In the genomic region with DNA sequence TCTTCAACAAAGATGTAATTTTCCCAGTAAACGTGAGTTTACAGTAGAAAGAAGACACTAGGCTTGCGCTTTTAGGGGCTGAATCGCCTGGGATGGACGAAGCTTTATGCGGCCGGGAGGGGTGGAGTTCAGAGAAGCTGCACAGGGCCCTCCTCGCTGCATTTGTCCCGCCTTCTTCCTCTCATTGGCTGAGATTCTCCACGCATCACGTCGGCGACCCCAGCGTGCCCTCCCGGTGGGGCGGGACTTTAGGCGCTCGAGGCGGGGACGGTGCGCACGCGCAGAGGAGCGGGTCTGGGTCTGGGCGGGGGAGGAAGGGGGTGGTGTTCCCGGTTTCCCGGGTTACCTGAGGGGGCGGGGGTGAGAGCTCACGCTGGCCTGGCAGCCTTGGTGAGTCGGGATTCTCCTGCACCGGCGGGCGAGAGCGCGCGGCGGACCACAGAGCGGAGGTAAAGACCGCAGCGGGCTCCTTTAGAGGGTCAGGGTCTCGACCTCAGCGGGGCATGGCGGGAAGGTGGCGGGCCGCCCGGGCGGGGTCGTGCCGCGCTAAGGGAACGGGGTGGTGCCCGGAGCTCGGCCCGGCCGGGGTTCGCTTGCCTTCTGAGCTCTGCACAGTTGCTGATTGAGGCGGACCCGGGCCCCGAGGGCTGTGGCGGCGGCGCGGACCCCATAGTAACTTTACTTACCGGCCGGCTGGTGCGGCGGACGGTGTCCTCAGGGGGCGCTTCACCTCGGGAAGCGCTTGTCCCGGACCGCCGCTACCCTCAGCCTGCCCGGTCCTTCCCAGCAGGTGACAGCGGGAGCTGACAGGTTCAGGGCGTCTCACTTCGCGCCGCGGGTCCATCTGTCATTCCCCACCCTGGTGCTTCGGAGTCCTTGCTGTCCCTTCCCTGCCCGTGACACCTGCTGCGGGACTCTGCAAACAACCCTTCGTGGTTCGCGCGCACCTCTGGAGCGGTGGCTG, we compare ENCODE assay signal across 8 mouse cellular contexts. TPM values are rescaled to one million over a fixed set of nuclear protein-coding genes. Genes with fewer than 3 reads are reported as not detected.
A peak's percentile ranks its signal among the peaks of the same experiment; 100 is the strongest.
DNase-seq lines count a peak whose midpoint lies in the region; ATAC-seq and TF ChIP-seq lines count a peak whose summit lies in the region.

A gene (plus strand): TSS at position 350 of the 964 bp plus-strand sequence.

- H3K36me3 ChIP-seq in G1E (replicated peaks), result no peaks in the 10 kb centered on the region
- H3K36me3 ChIP-seq in forebrain, postnatal 0 days (ENCODE audit: insufficient read depth), result no peaks in the 10 kb centered on the region
- H3K36me3 ChIP-seq in lung, embryonic 16.5 days (ENCODE audit: control insufficient read depth, insufficient read depth, low read length), result no peaks in the 10 kb centered on the region

- no peaks in the 10 kb centered on the region for H3K9me3 ChIP-seq in G1E (replicated peaks)
- H3K9me3 ChIP-seq in forebrain, postnatal 0 days (ENCODE audit: low read length), result no peaks in the 10 kb centered on the region
- H3K9me3 ChIP-seq in lung, embryonic 16.5 days (ENCODE audit: control insufficient read depth, low read length), result no peaks in the 10 kb centered on the region

- no peaks in the 10 kb centered on the region for H3K27me3 ChIP-seq in G1E (ENCODE audit: insufficient read depth, low read length)
- H3K27me3 ChIP-seq in forebrain, postnatal 0 days (ENCODE audit: insufficient read depth, low read length), result no peaks in the 10 kb centered on the region
- no peaks in the 10 kb centered on the region for H3K27me3 ChIP-seq in lung, embryonic 16.5 days (ENCODE audit: control insufficient read depth, insufficient read depth, low read depth, low read length)

- peak; percentile 93 for DNase-seq in G1E (ENCODE audit: low spot score)
- peak; percentile 99 for DNase-seq in cerebellum, adult 18-20 months
- peak; percentile 99 for DNase-seq in forebrain, postnatal 0 days
- peak; percentile 95 for DNase-seq in layer of hippocampus, adult 9-10 months (ENCODE audit: low spot score)
- DNase-seq in ovary, postnatal 10 days (ENCODE audit: low spot score), result peak; percentile 98
- peak; percentile 99 to 100 for DNase-seq in thymus, postnatal 10 days (ENCODE audit: low spot score in 2 of 2)

- H3K4me2 ChIP-seq in forebrain, postnatal 0 days (ENCODE audit: low read depth), result peak within 1 kb of the TSS; percentile 86
- H3K4me2 ChIP-seq in lung, embryonic 16.5 days (ENCODE audit: low read depth, low read length), result peak within 1 kb of the TSS; percentile 92

- H3K4me1 ChIP-seq in G1E (ENCODE audit: insufficient read depth, low read depth, low read length), result peaks cover 16% of the 10 kb centered on the region
- no peaks in the 10 kb centered on the region; the same call in 1 of the 2 replicates for H3K4me1 ChIP-seq in forebrain, postnatal 0 days (ENCODE audit: insufficient read depth)
- peaks cover 8% of the 10 kb centered on the region for H3K4me1 ChIP-seq in lung, embryonic 16.5 days (replicated peaks; ENCODE audit: control insufficient read depth, insufficient read depth, low read length)

- under 1% methylated on average over 87 of the region's 88 CpGs for WGBS in forebrain, postnatal 0 days
- WGBS in lung, embryonic 16.5 days, result under 1% methylated on average over 87 of the region's 88 CpGs

- no peak for TF ChIP-seq CTCF in G1E (IDR thresholded peaks at IDR 0.05; ENCODE audit: low read depth, low read length)
- peak; percentile 47 for TF ChIP-seq CTCF in forebrain, postnatal 0 days (IDR thresholded peaks at IDR 0.05; ENCODE audit: low read depth)

- peak within 1 kb of the TSS; percentile 58 for H3K9ac ChIP-seq in forebrain, postnatal 0 days
- H3K9ac ChIP-seq in lung, embryonic 16.5 days (ENCODE audit: low read length), result peak within 1 kb of the TSS; percentile 90

- H3K27ac ChIP-seq in forebrain, postnatal 0 days (ENCODE audit: low read depth, low read length), result peak within 1 kb of the TSS; percentile 69
- peak within 1 kb of the TSS; percentile 88 for H3K27ac ChIP-seq in lung, embryonic 16.5 days (ENCODE audit: low read length)

- peak within 1 kb of the TSS; percentile 87 for H3K4me3 ChIP-seq in G1E (ENCODE audit: low read depth, low read length)
- H3K4me3 ChIP-seq in forebrain, postnatal 0 days (ENCODE audit: low read depth, low read length), result peak within 1 kb of the TSS; percentile 91
- H3K4me3 ChIP-seq in lung, embryonic 16.5 days (ENCODE audit: low read length), result peak within 1 kb of the TSS; percentile 95

- peak; percentile 100 for ATAC-seq in G1E (ENCODE audit: extremely low read depth, insufficient number of reproducible peaks, low FRiP score, poor library complexity, severe bottlenecking)
- peak; percentile 98 for ATAC-seq in forebrain, postnatal 0 days
- ATAC-seq in hematopoietic stem cell, adult 5-6 weeks (replicated peaks in 1 of 2; ENCODE audit: insufficient read depth in 1 of 2, low FRiP score in 2 of 2, low TSS enrichment in 1 of 2, low read depth in 1 of 2, poor library complexity in 2 of 2, severe bottlenecking in 2 of 2), result peak; percentile 97 to 99
- ATAC-seq in lung, embryonic 16.5 days (ENCODE audit: low read depth), result peak; percentile 98

RNA-seq across cellular contexts. Expression of the gene that starts here (rescaled TPM):
- total RNA-seq in G1E (2014; fragmentation: Nextera tagmentation), result 21.0 and 22.0 TPM in 2 replicates
- 12.1 and 19.2 TPM in 2 replicates for total RNA-seq in G1E (2017)
- polyA plus RNA-seq in G1E (2012), result 0.40 and 0.57 TPM in 2 replicates
- total RNA-seq in forebrain, postnatal 0 days (2014; rRNA removed), result 13.2 and 14.2 TPM in 2 replicates
- polyA plus RNA-seq in forebrain, postnatal 0 days (2015; fragmentation: Nextera tagmentation; extraction: Ambion mirVana), result 1.5 and 3.5 TPM in 2 replicates
- 38.0 and 82.2 TPM in 2 replicates for total RNA-seq in hematopoietic stem cell, adult 5-6 weeks (2017)
- polyA plus RNA-seq in lung, embryonic 16.5 days (2015; fragmentation: Nextera tagmentation; extraction: Ambion mirVana), result 5.4 and 6.1 TPM in 2 replicates

Comparison
In these comparisons a context has a peak if more than half of its experiments do, and no peak if none do; other contexts are left out.
1. Peak in every context shown above with its lines: DNase-seq, ATAC-seq, H3K4me3 ChIP-seq and H3K27ac ChIP-seq.